Mouse (Mus musculus) mature B cell (primary cell): ENCODE measurements around the gene Apc2.

ENCODE experiments used
- in situ Hi-C: fragments of 300-500 bp; cut with MboI; formaldehyde crosslinking; loops from 2 replicates; pipeline ENCODE4 v1.14.3; 2019

Gene Apc2

GRCm38 (mm10) chr10:80321014-80321669, 25.4 kb downstream of the Apc2 start:
- in situ Hi-C loops: no loop called here

GRCm38 (mm10) chr10:80321670-80322581, 26.1 kb downstream of the Apc2 start:
- in situ Hi-C loops: no loop called here

- in situ Hi-C loops: no loop called here
Observed at GRCm38 (mm10) chr10:80322811-80323211, 27.0 kb downstream of the Apc2 start.

GRCm38 (mm10) chr10:80323261-80324119, 27.7 kb downstream of the Apc2 start:
- in situ Hi-C loops: no loop called here

DNA sequence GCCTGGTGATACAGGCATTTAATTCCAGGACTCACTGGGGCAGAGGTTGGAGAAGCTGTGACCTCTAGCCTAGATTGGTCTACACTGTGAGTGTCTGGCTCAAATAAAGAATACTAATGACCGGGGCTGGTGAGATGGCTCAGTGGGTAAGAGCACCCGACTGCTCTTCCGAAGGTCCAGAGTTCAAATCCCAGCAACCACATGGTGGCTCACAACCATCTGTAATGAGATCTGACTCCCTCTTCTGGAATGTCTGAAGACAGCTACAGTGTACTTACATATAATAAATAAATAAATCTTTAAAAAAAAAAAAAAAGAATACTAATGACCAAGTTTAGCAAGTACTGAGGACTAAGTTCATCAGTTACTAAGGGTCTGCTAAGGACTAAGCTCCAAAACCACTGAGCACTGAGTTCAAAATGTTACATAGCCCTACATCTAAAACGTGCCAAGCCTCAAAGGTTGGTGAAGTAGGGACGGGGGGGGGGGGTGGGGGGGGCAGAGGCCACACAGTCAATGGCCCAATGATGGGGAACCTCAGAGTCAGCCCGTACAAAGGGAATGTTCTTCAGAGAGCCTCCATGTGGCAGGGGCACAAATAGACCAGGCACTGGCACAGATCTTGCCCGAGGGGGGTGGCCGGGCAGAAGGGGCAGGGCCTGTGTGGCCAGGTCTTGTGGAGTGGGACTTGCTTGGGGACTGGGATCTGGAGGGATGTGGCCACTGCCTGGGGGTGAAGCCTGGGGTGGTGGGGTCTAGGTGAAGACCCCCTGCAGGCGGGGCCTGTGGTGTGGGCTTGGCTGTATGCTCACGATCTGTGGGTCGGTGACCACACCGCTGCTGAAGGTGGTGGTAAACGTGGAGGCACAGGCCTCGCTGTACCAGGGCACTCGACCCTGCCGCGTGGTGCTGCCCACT, 28.6 kb downstream of the Apc2 start:
- in situ Hi-C loops: no loop called here

- in situ Hi-C loops: no loop called here
Observed at GRCm38 (mm10) chr10:80325045-80325444, 29.3 kb downstream of the Apc2 start.

- in situ Hi-C loops: no loop called here
Observed at GRCm38 (mm10) chr10:80329273-80330081, 33.7 kb downstream of the Apc2 start, which contains the start of the genes Pcsk4 and Reep6. Gene Pcsk4 (minus strand): TSS chr10:80329498. Gene Reep6 (plus strand): TSS chr10:80329953.

- in situ Hi-C loops: no loop called here
Observed at GRCm38 (mm10) chr10:80330084-80330483, 34.3 kb downstream of the Apc2 start.

GRCm38 (mm10) chr10:80330888-80331287, 35.1 kb downstream of the Apc2 start:
- in situ Hi-C loops: no loop called here

DNA sequence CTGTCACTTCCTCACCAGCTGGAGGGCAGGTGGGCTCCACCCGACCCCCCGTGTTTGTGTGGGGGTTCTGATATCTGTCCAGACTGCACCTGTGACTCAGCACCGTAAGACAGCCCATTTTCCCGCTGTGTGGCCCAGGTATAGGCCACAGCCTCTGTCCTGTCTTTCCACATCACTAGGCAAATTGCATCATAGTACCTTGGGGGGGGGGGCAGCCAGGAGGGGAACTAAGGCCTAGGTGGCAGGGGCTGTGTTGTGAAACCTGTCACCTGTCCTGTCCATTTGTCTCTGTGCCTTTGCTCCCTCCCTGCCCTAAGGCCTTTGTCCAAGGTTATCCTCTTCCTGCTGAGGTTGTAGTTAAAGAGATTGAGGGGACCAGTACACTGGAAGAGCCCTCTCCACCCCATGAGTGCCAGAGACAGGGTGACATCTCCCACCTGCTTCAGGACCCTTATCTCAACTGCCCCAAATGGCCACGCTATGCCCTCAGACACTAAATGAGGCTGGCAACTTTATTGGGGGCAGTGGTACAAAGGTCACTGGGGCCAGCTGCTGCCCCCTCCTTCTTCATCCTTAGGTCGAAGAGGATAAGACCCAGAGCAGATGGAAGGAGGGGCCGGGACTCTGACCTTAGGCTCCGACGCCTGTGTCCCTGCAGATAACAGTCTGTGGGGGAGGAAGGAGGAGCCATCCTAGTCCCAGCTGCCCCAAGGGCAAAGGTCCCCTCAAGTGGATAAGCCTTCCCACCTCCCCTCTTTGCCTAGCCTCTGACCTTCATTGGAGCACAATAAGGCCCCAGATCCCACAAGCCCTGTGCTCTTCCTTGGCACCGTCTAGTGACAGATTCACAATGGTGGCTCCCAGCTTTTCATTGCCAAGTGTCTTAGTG, 36.1 kb downstream of the Apc2 start:
- in situ Hi-C loops: no loop called here

DNA sequence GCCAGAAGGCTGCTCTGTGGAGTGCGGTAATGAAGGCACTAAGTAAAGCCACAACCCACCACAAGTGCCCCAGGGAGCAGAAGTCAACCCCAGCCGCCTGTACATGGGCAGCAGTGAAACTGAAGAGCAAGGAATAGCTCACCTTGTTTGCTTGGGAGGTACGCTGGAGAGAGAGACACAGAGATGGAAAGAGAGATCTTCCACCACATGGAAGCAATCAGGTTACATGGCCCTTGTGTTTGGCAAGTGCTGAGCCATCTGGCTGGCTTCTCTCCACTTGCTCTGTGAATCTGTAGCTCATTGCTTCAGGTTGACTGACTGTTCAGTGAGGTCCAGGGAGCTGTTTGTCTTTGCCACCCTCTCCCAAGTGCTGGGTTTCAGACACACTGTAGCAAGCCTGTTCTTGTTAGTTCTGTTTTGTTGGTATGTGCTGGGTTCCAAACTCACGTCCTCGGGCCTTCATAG, 36.8 kb downstream of the Apc2 start:
- in situ Hi-C loops: no loop called here

GRCm38 (mm10) chr10:80336263-80336662, 40.5 kb downstream of the Apc2 start:
- in situ Hi-C loops: no loop called here

DNA sequence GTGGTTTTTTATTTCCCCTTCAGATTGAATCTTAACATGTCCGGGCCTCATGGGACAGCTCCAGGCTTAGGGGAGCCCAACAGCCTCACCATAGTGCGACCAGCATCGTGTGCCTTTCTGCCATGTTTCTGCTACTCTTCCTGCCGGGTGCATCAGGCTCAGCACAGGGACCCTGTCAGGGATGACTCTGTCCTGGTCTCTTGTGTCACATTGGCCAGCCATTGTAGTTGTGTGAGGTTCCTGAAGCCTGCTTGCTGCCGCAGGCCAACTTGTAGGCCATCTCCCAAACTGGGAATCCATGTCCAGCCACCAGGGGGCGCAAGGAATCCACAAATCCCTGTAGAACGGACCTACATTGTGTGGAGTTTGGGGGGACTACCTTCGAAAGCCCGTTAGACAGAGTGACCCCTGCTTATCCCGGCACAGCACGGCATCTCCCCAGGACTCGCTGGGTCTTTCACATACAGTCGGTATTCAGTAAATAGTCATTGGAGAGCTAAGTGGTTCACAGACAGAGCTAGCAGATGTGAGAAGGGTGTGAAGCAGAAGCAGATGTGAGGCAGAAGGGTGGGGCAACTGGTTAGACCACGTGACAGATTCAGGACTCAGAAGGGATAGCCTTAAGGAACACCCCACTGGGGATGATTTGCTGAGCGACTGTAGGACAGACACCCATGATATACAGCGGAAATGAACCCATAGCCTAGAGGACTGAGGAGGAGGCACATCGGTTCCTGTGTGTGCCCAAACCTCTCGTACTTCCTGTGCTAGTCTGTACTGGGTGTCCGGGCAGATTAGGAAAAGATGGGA, 44.4 kb downstream of the Apc2 start:
- in situ Hi-C loops: no loop called here

DNA sequence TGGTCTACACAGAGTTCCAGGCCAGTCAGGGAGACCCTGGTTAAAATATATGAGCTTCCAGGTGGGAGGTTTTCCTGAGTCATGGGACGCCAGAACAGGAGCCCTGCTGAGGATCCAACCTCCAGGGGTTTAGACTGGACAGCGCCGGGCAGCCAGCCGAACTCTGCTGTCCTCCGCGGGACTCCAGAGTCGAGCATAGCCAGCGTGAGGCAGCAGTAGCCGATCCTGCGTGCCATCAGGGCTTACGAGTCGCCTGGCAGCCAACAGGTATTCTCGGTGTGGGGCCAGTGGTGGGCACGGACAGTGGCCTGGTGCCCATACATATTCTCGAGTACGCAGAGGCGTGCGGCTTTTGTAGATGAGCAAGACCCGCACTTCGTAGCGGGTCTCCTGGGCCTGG, 45.2 kb downstream of the Apc2 start:
- in situ Hi-C loops: no loop called here

DNA sequence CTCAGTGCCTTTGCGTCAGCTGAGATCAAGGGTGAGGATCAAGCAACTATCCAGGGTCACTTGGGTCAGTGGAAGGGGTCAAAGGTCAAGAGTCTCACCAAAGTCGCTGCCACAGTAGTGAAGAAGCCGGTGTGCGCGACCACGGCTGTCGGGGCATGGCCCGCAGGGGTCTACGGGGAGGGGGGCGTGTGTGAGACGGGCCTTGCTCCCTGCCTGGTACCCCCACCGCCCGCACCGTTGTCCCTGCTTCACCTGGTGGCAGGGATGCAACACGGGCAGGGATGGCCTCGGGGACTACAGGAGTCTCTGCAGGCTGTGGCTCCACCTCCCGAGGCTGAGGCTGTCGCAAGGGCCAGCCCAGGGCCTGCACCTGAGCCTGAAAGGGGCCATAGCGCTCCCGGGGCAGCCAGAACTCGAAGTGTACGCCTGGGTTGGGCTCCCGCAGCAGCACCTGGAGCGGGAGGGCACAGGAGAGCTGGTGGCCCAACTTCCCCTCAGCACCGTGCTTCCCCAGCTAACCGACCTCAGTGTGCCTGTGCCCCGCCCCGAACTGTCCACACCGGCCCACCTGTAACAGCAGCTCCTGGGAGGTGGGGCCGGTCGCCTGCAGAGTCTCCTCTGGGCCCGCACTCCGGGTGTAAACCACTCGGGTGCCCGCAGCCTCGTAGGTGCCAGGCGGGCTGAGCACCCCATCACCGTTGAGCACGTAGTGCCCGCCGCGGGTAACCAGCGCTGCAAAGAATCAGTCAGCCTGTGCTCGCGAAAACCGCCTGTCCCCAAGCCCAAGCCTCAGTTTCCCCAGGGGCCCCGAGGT, 45.9 kb downstream of the Apc2 start:
- in situ Hi-C loops: no loop called here

GRCm38 (mm10) chr10:80342305-80342748, 46.5 kb downstream of the Apc2 start:
- in situ Hi-C loops: no loop called here

DNA sequence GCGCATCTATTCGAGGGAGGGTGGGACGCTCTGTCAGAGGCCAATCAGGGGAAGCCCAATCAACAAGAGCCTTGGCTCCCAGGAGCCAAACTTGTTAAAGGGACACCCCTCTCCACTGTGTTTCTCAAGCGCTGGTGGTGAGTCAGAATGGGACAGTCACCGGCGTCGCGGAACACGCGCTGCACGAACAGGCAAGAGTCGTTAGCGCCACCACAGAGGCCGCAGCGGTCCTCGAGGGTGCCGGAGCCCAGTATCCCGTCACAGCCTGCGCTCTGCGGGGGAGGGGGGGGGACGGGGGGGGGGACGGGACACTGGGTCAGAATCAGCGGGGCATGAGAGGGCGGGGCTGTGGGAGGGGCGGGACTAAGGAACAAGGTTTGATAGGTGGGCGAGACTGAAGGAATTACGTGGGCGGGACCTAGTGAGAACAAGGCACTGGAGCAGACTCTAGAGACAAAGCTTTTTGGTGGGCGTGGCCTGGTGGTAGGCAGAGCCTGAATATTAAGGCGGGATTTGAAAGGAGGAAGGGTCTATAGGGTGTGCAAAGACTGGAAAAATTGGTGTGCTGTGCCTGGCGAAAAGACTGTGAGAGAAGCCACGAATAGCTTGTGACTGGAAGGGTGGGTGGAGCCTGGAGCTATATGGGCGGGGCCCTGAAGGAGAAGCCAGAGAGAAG, 47.1 kb downstream of the Apc2 start:
- in situ Hi-C loops: no loop called here
